Mouse (Mus musculus) heart, adult 8-10 months (tissue): ENCODE data around the gene Txn1. TPM values are rescaled to one million over a fixed set of nuclear protein-coding genes. Genes with fewer than 3 reads are reported as not detected.

Source experiments
- DNase-seq: peaks from one replicate; pipeline ENCODE4 v3.0.0; 2022; ENCODE audit warnings: low spot score
- total RNA-seq, 4 experiments: library from RNA; stranded (reverse); gene quantifications; 2 replicates each; pipeline ENCODE4 v1.2.4; 2022

Gene Txn1
- total RNA-seq, 4 experiments from 2014 or later, result 104 to 107 (median 106) TPM

- DNase-seq, result peak; percentile 23
Measured at GRCm38 (mm10) chr4:57901210-57901609, 55.0 kb downstream of the Txn1 start.

- no peak for DNase-seq
Measured at GRCm38 (mm10) chr4:57896631-57897030, 59.6 kb downstream of the Txn1 start.

GRCm38 (mm10) chr4:57895902-57896301 is 60.3 kb downstream of the Txn1 start:
- peak; percentile 24 for DNase-seq

GRCm38 (mm10) chr4:57895140-57895539 is 61.1 kb downstream of the Txn1 start:
- DNase-seq, result no peak

Other genes starting within 250 kb of the Txn1 start
- 100 to 1,000 TPM in 1 of 4 experiments, 10 to 100 TPM in 3; 75.6 to 100 (median 97.5) TPM for gene Akap2, start 238.8 kb downstream of the Txn1 start, total RNA-seq
- under 1 TPM; 0.09 to 0.25 (median 0.18) TPM for gene D630039A03Rik, start 40.1 kb downstream of the Txn1 start, total RNA-seq
- gene Txndc8, start 52.7 kb upstream of the Txn1 start, total RNA-seq, result not detected